Mouse (Mus musculus): ENCODE data around the gene Mroh7.

Mroh7 gene

GRCm38 (mm10) chr4:106699989-106700388, 30.7 kb downstream of the Mroh7 start:
- no peak for DNase-seq (ENCODE audit: low spot score)

- no peak for DNase-seq (ENCODE audit: low spot score)
These were observed 36.8 kb downstream of the Mroh7 start for GRCm38 (mm10) chr4:106693841-106694430.

- no peak for DNase-seq (ENCODE audit: low spot score)
These were observed 42.0 kb downstream of the Mroh7 start for GRCm38 (mm10) chr4:106688636-106689296.

- DNase-seq (ENCODE audit: low spot score), result no peak
These were observed 49.8 kb downstream of the Mroh7 start for GRCm38 (mm10) chr4:106680955-106681354.

- no peak for DNase-seq (ENCODE audit: low spot score)
These were observed 51.6 kb downstream of the Mroh7 start for GRCm38 (mm10) chr4:106679152-106679551.

GRCm38 (mm10) chr4:106678442-106679118, 52.1 kb downstream of the Mroh7 start, which contains the start of gene Ttc4:
Gene Ttc4 (minus strand): TSS chr4:106678944.
- peak; percentile 95 for DNase-seq (ENCODE audit: low spot score)

- no peak for DNase-seq (ENCODE audit: low spot score)
These were observed 54.0 kb downstream of the Mroh7 start for GRCm38 (mm10) chr4:106676749-106677148.

GRCm38 (mm10) chr4:106666546-106666945, 64.2 kb downstream of the Mroh7 start:
- no peak for DNase-seq (ENCODE audit: low spot score)

GRCm38 (mm10) chr4:106665673-106666072, 65.1 kb downstream of the Mroh7 start:
- no peak for DNase-seq (ENCODE audit: low spot score)

- no peak for DNase-seq (ENCODE audit: low spot score)
These were observed 65.5 kb downstream of the Mroh7 start for GRCm38 (mm10) chr4:106665269-106665668.

- no peak for DNase-seq (ENCODE audit: low spot score)
These were observed 66.0 kb downstream of the Mroh7 start for GRCm38 (mm10) chr4:106664697-106665096.

GRCm38 (mm10) chr4:106663956-106664470, 66.7 kb downstream of the Mroh7 start:
- no peak for DNase-seq (ENCODE audit: low spot score)

- no peak for DNase-seq (ENCODE audit: low spot score)
These were observed 75.0 kb downstream of the Mroh7 start for GRCm38 (mm10) chr4:106655681-106656080.

GRCm38 (mm10) chr4:106653051-106653450, 77.7 kb downstream of the Mroh7 start:
- no peak for DNase-seq (ENCODE audit: low spot score)

GRCm38 (mm10) chr4:106652546-106652945, 78.2 kb downstream of the Mroh7 start:
- DNase-seq (ENCODE audit: low spot score), result no peak

GRCm38 (mm10) chr4:106650833-106651527, 79.7 kb downstream of the Mroh7 start, which contains the start of gene Pars2:
Gene Pars2 (plus strand): TSS chr4:106651069.
- peak; percentile 94 for DNase-seq (ENCODE audit: low spot score)

GRCm38 (mm10) chr4:106647137-106647536, 83.6 kb downstream of the Mroh7 start:
- no peak for DNase-seq (ENCODE audit: low spot score)

GRCm38 (mm10) chr4:106645797-106646196, 84.9 kb downstream of the Mroh7 start:
- DNase-seq (ENCODE audit: low spot score), result no peak

GRCm38 (mm10) chr4:106644218-106644610, 86.5 kb downstream of the Mroh7 start:
- DNase-seq (ENCODE audit: low spot score), result no peak

- no peak for DNase-seq (ENCODE audit: low spot score)
These were observed 87.1 kb downstream of the Mroh7 start for GRCm38 (mm10) chr4:106643483-106644217.

GRCm38 (mm10) chr4:106634086-106634479, 96.6 kb downstream of the Mroh7 start:
- DNase-seq (ENCODE audit: low spot score), result no peak
